Mouse (Mus musculus) liver, adult 2 months (tissue): ENCODE results near the gene Cd34. TPM values are rescaled to one million over a fixed set of nuclear protein-coding genes. Genes with fewer than 3 reads are reported as not detected.

Experiments
- DNase-seq: peaks from one replicate; pipeline ENCODE4 v3.0.0-alpha.2; 2011; ENCODE audit warnings: low read depth, low spot score; ENCODE audit errors: extremely low read depth
- H3K27ac ChIP-seq: fragments of 200-500 bp; replicated peaks from 2 replicates; pipeline ENCODE4 v1.5.1; 2012; ENCODE audit warnings: low read depth, mild to moderate bottlenecking, control low read depth, inconsistent platforms, low read length; ENCODE audit not compliant: insufficient read depth
- H3K27me3 ChIP-seq: fragments of 200-500 bp; 2 replicates; pipeline ENCODE4 v1.6.1; 2012; ENCODE audit warnings: mild to moderate bottlenecking, moderate library complexity, low read length, inconsistent platforms; ENCODE audit not compliant: control insufficient read depth, insufficient read depth
- H3K36me3 ChIP-seq: fragments of 200-500 bp; 2 replicates; pipeline ENCODE4 v1.6.1; 2012; ENCODE audit warnings: low read length, inconsistent platforms; ENCODE audit not compliant: control insufficient read depth, insufficient read depth
- H3K4me1 ChIP-seq: fragments of 200-500 bp; 2 replicates; pipeline ENCODE4 v1.6.1; 2011; ENCODE audit warnings: low read length; ENCODE audit not compliant: control insufficient read depth, insufficient read depth
- H3K4me3 ChIP-seq: fragments of 200-500 bp; 2 replicates; pipeline ENCODE4 v1.5.1; 2011; ENCODE audit warnings: low read depth, mild to moderate bottlenecking, control low read depth, low read length, moderate library complexity; ENCODE audit not compliant: insufficient read depth
- H3K79me2 ChIP-seq: fragments of 200-500 bp; 2 replicates; pipeline ENCODE4 v1.6.1; 2012; ENCODE audit warnings: inconsistent platforms, mild to moderate bottlenecking, low read length, moderate library complexity; ENCODE audit not compliant: control insufficient read depth, insufficient read depth
- H3K9ac ChIP-seq: fragments of 200-500 bp; 2 replicates; pipeline ENCODE4 v1.6.1; 2012; ENCODE audit warnings: low read depth, mild to moderate bottlenecking, control low read depth, inconsistent platforms, low read length
- CTCF ChIP-seq: fragments of 200-500 bp; IDR thresholded peaks from 2 replicates; pipeline ENCODE4 v1.5.1; 2011; ENCODE audit warnings: low read depth, low read length, control low read depth
- POLR2A ChIP-seq: fragments of 200-500 bp; IDR thresholded peaks from 2 replicates; pipeline ENCODE4 v1.6.1; 2011; ENCODE audit warnings: low read length, control low read depth; ENCODE audit not compliant: insufficient read depth; ENCODE audit errors: extremely low read depth
- WGBS: fragments of 180-500 bp; shearing (Covaris S2); methylation state at CpG from one replicate; pipeline ENCODE4 v1.1.7; 2018; 5-methylcytosine and 5-hydroxymethylcytosine counted together
- polyA plus RNA-seq: library from polyadenylated mRNA; depleted of rRNA; stranded (reverse); fragments of >200 nt; gene quantifications from 2 replicates; pipeline ENCODE4 v1.2.3, GENCODE M21; 2012; rRNA removed
- total RNA-seq: library from RNA; depleted of rRNA; stranded (reverse); fragments of >200 nt; gene quantifications from 2 replicates; pipeline ENCODE4 v1.2.3, GENCODE M21; 2014; rRNA removed

The Cd34 gene
- total RNA-seq: 1.7 and 2.4 TPM in 2 replicates
- 0.40 and 0.72 TPM in 2 replicates for polyA plus RNA-seq

GRCm38 (mm10) chr1:194938715-194939114 is at the start of gene Cd34:
TSS of gene Cd34 (plus strand) at chr1:194938819.
- Histone ChIP-seq H3K36me3 (no peaks in the 10 kb centered on the region), H3K9ac (peak within 1 kb of the TSS; percentile 1; the same call in 1 of the 2 replicates), H3K27ac (no peak within 1 kb of the TSS), H3K4me3 (peak within 1 kb of the TSS; percentile 63), H3K4me1 (no peaks in the 10 kb centered on the region), H3K27me3 (peaks cover 5% of the 10 kb centered on the region; the same call in 1 of the 2 replicates), H3K79me2 (no peaks in the 10 kb centered on the region)
- DNase-seq: no peak
- WGBS: 3% methylated on average over 26 of the region's 26 CpGs
- TF ChIP-seq POLR2A (no peak), CTCF (no peak)

- H3K36me3 ChIP-seq: no peaks in the 10 kb centered on the region
- no peak overlapping the region for H3K4me3 ChIP-seq
- DNase-seq: no peak
- no peak overlapping the region for H3K9ac ChIP-seq
- no peaks in the 10 kb centered on the region for H3K27me3 ChIP-seq
- TF ChIP-seq POLR2A (no peak), CTCF (no peak)
- no peaks in the 10 kb centered on the region for H3K79me2 ChIP-seq
- H3K4me1 ChIP-seq: no peaks in the 10 kb centered on the region
- 45% methylated on average over 1 of the region's 1 CpGs for whole genome bisulfite sequencing
- H3K27ac ChIP-seq: no peak overlapping the region
Observed at GRCm38 (mm10) chr1:194894513-194894912, 44.1 kb upstream of the Cd34 start.

GRCm38 (mm10) chr1:194895287-194895686 is 43.3 kb upstream of the Cd34 start:
- H3K79me2 ChIP-seq: no peaks in the 10 kb centered on the region
- no peaks in the 10 kb centered on the region for H3K4me1 ChIP-seq
- no peak for TF ChIP-seq CTCF
- no peak for TF ChIP-seq POLR2A
- WGBS: 89% methylated on average over 3 of the region's 3 CpGs
- H3K27me3 ChIP-seq: no peaks in the 10 kb centered on the region
- H3K9ac ChIP-seq: no peak overlapping the region
- H3K27ac ChIP-seq: no peak overlapping the region
- no peak for DNase-seq
- no peak overlapping the region for H3K4me3 ChIP-seq
- H3K36me3 ChIP-seq: no peaks in the 10 kb centered on the region

DNA sequence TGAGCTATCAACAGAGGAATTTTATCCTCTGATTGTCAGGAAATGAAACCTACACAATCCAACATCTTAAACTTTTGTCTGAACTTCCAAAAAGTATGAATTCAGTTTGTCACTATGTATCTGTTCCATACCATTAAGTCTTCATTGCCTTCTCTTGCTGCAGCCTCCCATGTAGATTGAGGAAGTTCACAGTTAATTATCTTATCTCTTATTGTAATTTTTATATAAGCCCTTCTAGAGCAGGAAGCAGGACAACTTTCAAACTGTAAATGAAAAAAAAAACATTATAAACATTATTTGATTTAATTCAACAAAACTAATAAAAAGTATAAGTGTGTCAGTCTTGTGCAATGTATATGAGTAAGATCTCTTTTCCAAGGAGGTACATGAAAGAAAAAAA is 37.5 kb upstream of the Cd34 start:
- Histone ChIP-seq H3K27me3 (no peaks in the 10 kb centered on the region), H3K9ac (no peak overlapping the region), H3K4me1 (no peaks in the 10 kb centered on the region), H3K4me3 (no peak overlapping the region), H3K79me2 (no peaks in the 10 kb centered on the region), H3K27ac (no peak overlapping the region), H3K36me3 (no peaks in the 10 kb centered on the region)
- TF ChIP-seq POLR2A: no peak
- TF ChIP-seq CTCF: no peak
- no peak for DNase-seq

GRCm38 (mm10) chr1:194901826-194902225 is 36.8 kb upstream of the Cd34 start:
- H3K4me3 ChIP-seq: no peak overlapping the region
- H3K4me1 ChIP-seq: no peaks in the 10 kb centered on the region
- H3K9ac ChIP-seq: no peak overlapping the region
- DNase-seq: no peak
- no peak overlapping the region for H3K27ac ChIP-seq
- H3K79me2 ChIP-seq: no peaks in the 10 kb centered on the region
- no peaks in the 10 kb centered on the region for H3K36me3 ChIP-seq
- no peak for TF ChIP-seq CTCF
- TF ChIP-seq POLR2A: no peak
- 58% methylated on average over 1 of the region's 1 CpGs for WGBS
- no peaks in the 10 kb centered on the region for H3K27me3 ChIP-seq

DNA sequence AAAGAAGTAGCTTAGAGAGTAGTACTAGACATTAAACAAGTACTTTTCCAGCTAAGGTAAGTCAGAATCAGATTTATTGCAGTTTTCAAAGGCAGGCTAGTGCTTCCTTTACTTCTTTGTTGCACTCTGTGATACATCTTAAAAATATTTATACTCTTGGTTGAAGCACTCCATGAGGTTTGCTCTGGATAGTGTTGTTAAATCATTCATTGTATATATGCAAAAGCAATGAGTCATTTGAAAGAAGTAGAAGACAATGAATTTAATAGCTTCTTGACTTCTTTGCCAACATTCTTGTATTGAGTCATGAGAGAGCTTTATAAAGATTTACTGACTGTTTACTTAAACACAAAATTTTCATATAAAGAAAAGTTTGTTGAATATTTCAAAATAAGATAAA is 29.7 kb upstream of the Cd34 start:
- Histone ChIP-seq H3K4me1 (no peaks in the 10 kb centered on the region), H3K4me3 (no peak overlapping the region), H3K36me3 (no peaks in the 10 kb centered on the region), H3K27ac (no peak overlapping the region), H3K79me2 (no peaks in the 10 kb centered on the region), H3K27me3 (no peaks in the 10 kb centered on the region), H3K9ac (no peak overlapping the region)
- TF ChIP-seq POLR2A: no peak
- TF ChIP-seq CTCF: no peak
- no peak for DNase-seq
